Mouse (Mus musculus) liver, embryonic 11.5 days (tissue): ENCODE measurements around the gene Cdh4. TPM values are rescaled to one million over a fixed set of nuclear protein-coding genes. Genes with fewer than 3 reads are reported as not detected.

Experiments
- ATAC-seq: fragments of 200-750 bp; cut with Nextera tagmentation; replicated peaks from 2 replicates; pipeline ENCODE4 v1.8.0; 2017; ENCODE audit warnings: moderate number of reproducible peaks, mild to moderate bottlenecking, moderate TSS enrichment, moderate library complexity; ENCODE audit not compliant: low FRiP score
- DNase-seq: peaks from one replicate; pipeline ENCODE4 v3.0.0-alpha.2; 2017; ENCODE audit warnings: low spot score
- H3K27ac ChIP-seq: fragments of 300-500 bp; sonication (generic); 2 replicates; pipeline ENCODE4 v1.5.1; 2014; ENCODE audit warnings: mild to moderate bottlenecking, low read depth, low read length, control low read depth
- H3K27me3 ChIP-seq: fragments of 300-500 bp; sonication (generic); replicated peaks from 2 replicates; pipeline ENCODE4 v1.6.1; 2014; ENCODE audit warnings: low read length, mixed read lengths; ENCODE audit not compliant: control insufficient read depth, insufficient read depth
- H3K36me3 ChIP-seq: fragments of 300-500 bp; sonication (generic); 2 replicates; pipeline ENCODE4 v1.6.1; 2014; ENCODE audit warnings: mild to moderate bottlenecking, low read length, moderate library complexity, mixed read lengths; ENCODE audit not compliant: control insufficient read depth, insufficient read depth
- H3K4me1 ChIP-seq: fragments of 300-500 bp; sonication (generic); replicated peaks from 2 replicates; pipeline ENCODE4 v1.6.1; 2014; ENCODE audit warnings: low read length, mixed read lengths; ENCODE audit not compliant: control insufficient read depth, insufficient read depth
- H3K4me2 ChIP-seq: fragments of 300-500 bp; sonication (generic); 2 replicates; pipeline ENCODE4 v1.6.1; 2014; ENCODE audit warnings: mild to moderate bottlenecking, control low read depth, moderate library complexity
- H3K4me3 ChIP-seq: fragments of 300-500 bp; sonication (generic); 2 replicates; pipeline ENCODE4 v1.5.1; 2014; ENCODE audit warnings: low read depth, low read length, control low read depth
- H3K9ac ChIP-seq: fragments of 300-500 bp; sonication (generic); 2 replicates; pipeline ENCODE4 v1.6.1; 2014; ENCODE audit warnings: low read depth, low read length, control low read depth
- H3K9me3 ChIP-seq: fragments of 300-500 bp; sonication (generic); 2 replicates; pipeline ENCODE4 v1.6.1; 2016; ENCODE audit warnings: low read length, inconsistent platforms, mixed read lengths; ENCODE audit not compliant: control insufficient read depth
- WGBS: fragments of 180-500 bp; shearing (Covaris S2); extraction: QIAGEN DNeasy Blood & Tissue Kit; methylation state at CpG from one replicate; pipeline ENCODE4 v1.1.7; 2014; 5-methylcytosine and 5-hydroxymethylcytosine counted together
- polyA plus RNA-seq: library from polyadenylated mRNA; unstranded; fragments of >200 nt; fragmentation: Nextera tagmentation; extraction: Ambion mirVana; gene quantifications from 2 replicates; pipeline ENCODE4 v1.2.1, GENCODE M21; 2014

Cdh4 gene
- polyA plus RNA-seq, 1 experiment from 2014 or later, result 0.51 TPM

- Histone ChIP-seq H3K9ac (no peak overlapping the region), H3K4me3 (no peak overlapping the region), H3K4me1 (no peaks in the 10 kb centered on the region), H3K36me3 (no peaks in the 10 kb centered on the region), H3K27me3 (no peaks in the 10 kb centered on the region), H3K4me2 (no peak overlapping the region), H3K9me3 (no peaks in the 10 kb centered on the region), H3K27ac (no peak overlapping the region)
- DNase-seq, result no peak
- WGBS, result 83% methylated on average over 10 of the region's 10 CpGs
- no peak for ATAC-seq
Observed at GRCm38 (mm10) chr2:179481363-179481762, 39.1 kb downstream of the Cdh4 start.

DNA sequence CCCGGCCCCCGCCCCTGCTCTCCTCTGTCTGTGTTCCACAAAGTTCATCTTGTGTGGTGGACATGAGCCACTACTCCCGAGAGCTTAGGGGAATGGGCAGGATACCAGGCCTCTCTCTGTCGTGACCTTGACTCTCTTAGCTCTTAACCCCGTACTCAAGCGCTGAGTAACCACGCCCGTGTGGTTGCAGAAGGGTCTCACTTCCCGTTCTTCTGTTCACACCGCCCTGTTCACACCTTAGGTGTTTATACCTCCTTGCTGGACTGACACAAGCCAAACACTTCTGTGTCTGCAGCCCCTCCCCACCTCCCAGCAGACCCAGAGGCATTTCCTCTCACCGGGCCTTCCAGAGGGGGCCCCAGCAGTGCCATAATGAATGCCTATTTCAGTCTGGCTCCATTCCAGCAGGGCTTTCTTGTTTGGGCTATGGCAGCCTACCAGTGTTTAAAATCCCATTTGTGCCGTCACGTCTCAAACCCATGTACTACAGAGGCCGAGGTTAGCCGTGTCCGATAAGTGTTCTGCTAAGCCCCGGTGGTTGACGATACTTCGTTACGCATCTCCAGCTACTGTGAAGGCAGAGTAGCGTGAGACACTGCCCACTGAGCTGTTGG is 46.4 kb downstream of the Cdh4 start:
- Histone ChIP-seq H3K9me3 (0 out of 2 replicates have a peak, but pooled peaks cover 3% of the 10 kb centered on the region), H3K36me3 (no peaks in the 10 kb centered on the region), H3K27ac (no peak overlapping the region), H3K4me2 (no peak overlapping the region), H3K9ac (no peak overlapping the region), H3K4me3 (no peak overlapping the region), H3K27me3 (no peaks in the 10 kb centered on the region), H3K4me1 (no peaks in the 10 kb centered on the region)
- DNase-seq, result no peak
- no peak for ATAC-seq
- 77% methylated on average over 21 of the region's 21 CpGs for WGBS

- Histone ChIP-seq H3K4me2 (no peak overlapping the region), H3K36me3 (no peaks in the 10 kb centered on the region), H3K4me1 (no peaks in the 10 kb centered on the region), H3K4me3 (no peak overlapping the region), H3K27ac (no peak overlapping the region), H3K9ac (no peak overlapping the region), H3K27me3 (no peaks in the 10 kb centered on the region), H3K9me3 (0 out of 2 replicates have a peak, but pooled peaks cover 2% of the 10 kb centered on the region)
- DNase-seq (no peak), ATAC-seq (no peak)
- 65% methylated on average over 11 of the region's 11 CpGs for WGBS
Observed at GRCm38 (mm10) chr2:179491891-179492290, 49.7 kb downstream of the Cdh4 start.

DNA sequence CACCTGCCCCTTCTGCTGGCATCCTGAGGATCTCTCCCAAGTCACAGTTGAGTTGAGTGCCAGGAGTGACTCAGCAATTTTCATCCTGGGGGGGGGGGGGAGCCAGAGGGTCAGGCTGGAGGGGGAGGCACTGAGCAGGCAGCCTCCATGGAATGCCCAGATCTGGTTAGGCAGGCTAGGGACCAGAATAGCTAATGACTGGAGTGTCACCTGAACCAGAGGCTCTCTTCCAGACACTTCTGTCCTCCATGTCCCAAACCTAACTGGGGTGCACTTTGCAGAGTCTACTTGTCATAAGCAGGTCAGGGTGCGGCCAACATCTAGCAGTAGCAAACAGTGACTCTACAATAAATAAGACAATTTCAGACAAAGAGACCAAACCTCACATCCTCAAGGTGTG is 52.0 kb downstream of the Cdh4 start:
- H3K36me3 ChIP-seq, result no peaks in the 10 kb centered on the region
- no peak for ATAC-seq
- no peaks in the 10 kb centered on the region for H3K27me3 ChIP-seq
- H3K9ac ChIP-seq, result no peak overlapping the region
- no peak overlapping the region for H3K4me3 ChIP-seq
- no peaks in the 10 kb centered on the region for H3K9me3 ChIP-seq
- 88% methylated on average over 1 of the region's 1 CpGs for WGBS
- H3K4me2 ChIP-seq, result no peak overlapping the region
- no peaks in the 10 kb centered on the region for H3K4me1 ChIP-seq
- no peak for DNase-seq
- H3K27ac ChIP-seq, result no peak overlapping the region

GRCm38 (mm10) chr2:179510439-179510838 is 68.2 kb downstream of the Cdh4 start:
- Histone ChIP-seq H3K36me3 (no peaks in the 10 kb centered on the region), H3K9me3 (no peaks in the 10 kb centered on the region), H3K4me1 (no peaks in the 10 kb centered on the region), H3K4me2 (no peak overlapping the region), H3K27ac (no peak overlapping the region), H3K27me3 (no peaks in the 10 kb centered on the region), H3K9ac (no peak overlapping the region), H3K4me3 (no peak overlapping the region)
- ATAC-seq (no peak), DNase-seq (no peak)
- 87% methylated on average over 16 of the region's 16 CpGs for WGBS

- no peak overlapping the region for H3K4me2 ChIP-seq
- H3K9me3 ChIP-seq, result no peaks in the 10 kb centered on the region
- no peak overlapping the region for H3K4me3 ChIP-seq
- H3K4me1 ChIP-seq, result no peaks in the 10 kb centered on the region
- DNase-seq, result no peak
- WGBS, result 86% methylated on average over 9 of the region's 9 CpGs
- no peak for ATAC-seq
- no peaks in the 10 kb centered on the region for H3K27me3 ChIP-seq
- H3K36me3 ChIP-seq, result no peaks in the 10 kb centered on the region
- H3K27ac ChIP-seq, result no peak overlapping the region
- H3K9ac ChIP-seq, result no peak overlapping the region
Observed at GRCm38 (mm10) chr2:179516559-179516958, 74.3 kb downstream of the Cdh4 start.

GRCm38 (mm10) chr2:179518456-179519032 is 76.3 kb downstream of the Cdh4 start:
- no peak overlapping the region for H3K4me3 ChIP-seq
- no peak for ATAC-seq
- WGBS, result 66% methylated on average over 14 of the region's 14 CpGs
- no peaks in the 10 kb centered on the region for H3K9me3 ChIP-seq
- no peaks in the 10 kb centered on the region for H3K36me3 ChIP-seq
- no peak overlapping the region for H3K27ac ChIP-seq
- no peak for DNase-seq
- no peaks in the 10 kb centered on the region for H3K4me1 ChIP-seq
- H3K27me3 ChIP-seq, result no peaks in the 10 kb centered on the region
- no peak overlapping the region for H3K9ac ChIP-seq
- no peak overlapping the region for H3K4me2 ChIP-seq

DNA sequence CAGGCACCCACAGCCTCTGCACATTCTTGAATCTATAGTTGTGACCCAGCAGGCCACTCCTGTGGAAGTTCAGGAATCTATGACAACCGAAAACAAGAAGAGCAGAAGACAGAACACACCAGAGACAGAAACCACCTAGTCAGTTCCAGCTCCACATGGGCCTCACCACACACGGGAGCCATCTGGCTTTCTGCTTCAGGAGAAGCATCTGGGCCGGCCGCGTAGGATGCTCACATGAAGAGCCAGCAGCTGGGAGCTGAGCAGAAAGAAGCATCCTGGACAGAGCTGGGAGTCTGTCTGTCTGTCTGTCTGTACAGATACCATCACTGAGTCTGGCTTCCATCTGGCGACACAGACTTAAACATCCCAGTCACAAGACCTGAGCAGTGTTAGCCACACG is 76.9 kb downstream of the Cdh4 start:
- WGBS, result 86% methylated on average over 7 of the region's 7 CpGs

GRCm38 (mm10) chr2:179519931-179520330 is 77.7 kb downstream of the Cdh4 start:
- ATAC-seq, result no peak
- 58% methylated on average over 7 of the region's 7 CpGs for WGBS

More for the DNA sequence above, 76.9 kb downstream of the Cdh4 start:
- DNase-seq, result no peak
- no peak for ATAC-seq
- no peak overlapping the region for H3K4me3 ChIP-seq
- no peak overlapping the region for H3K9ac ChIP-seq
- no peaks in the 10 kb centered on the region for H3K36me3 ChIP-seq
- no peaks in the 10 kb centered on the region for H3K9me3 ChIP-seq
- no peak overlapping the region for H3K27ac ChIP-seq
- H3K27me3 ChIP-seq, result no peaks in the 10 kb centered on the region
- H3K4me2 ChIP-seq, result no peak overlapping the region
- no peaks in the 10 kb centered on the region for H3K4me1 ChIP-seq

More at GRCm38 (mm10) chr2:179519931-179520330, 77.7 kb downstream of the Cdh4 start:
- no peaks in the 10 kb centered on the region for H3K4me1 ChIP-seq
- H3K27ac ChIP-seq, result no peak overlapping the region
- H3K9ac ChIP-seq, result no peak overlapping the region
- H3K9me3 ChIP-seq, result no peaks in the 10 kb centered on the region
- no peak for DNase-seq
- H3K4me3 ChIP-seq, result no peak overlapping the region
- no peaks in the 10 kb centered on the region for H3K27me3 ChIP-seq
- H3K4me2 ChIP-seq, result no peak overlapping the region
- no peaks in the 10 kb centered on the region for H3K36me3 ChIP-seq
